In the genomic region with DNA sequence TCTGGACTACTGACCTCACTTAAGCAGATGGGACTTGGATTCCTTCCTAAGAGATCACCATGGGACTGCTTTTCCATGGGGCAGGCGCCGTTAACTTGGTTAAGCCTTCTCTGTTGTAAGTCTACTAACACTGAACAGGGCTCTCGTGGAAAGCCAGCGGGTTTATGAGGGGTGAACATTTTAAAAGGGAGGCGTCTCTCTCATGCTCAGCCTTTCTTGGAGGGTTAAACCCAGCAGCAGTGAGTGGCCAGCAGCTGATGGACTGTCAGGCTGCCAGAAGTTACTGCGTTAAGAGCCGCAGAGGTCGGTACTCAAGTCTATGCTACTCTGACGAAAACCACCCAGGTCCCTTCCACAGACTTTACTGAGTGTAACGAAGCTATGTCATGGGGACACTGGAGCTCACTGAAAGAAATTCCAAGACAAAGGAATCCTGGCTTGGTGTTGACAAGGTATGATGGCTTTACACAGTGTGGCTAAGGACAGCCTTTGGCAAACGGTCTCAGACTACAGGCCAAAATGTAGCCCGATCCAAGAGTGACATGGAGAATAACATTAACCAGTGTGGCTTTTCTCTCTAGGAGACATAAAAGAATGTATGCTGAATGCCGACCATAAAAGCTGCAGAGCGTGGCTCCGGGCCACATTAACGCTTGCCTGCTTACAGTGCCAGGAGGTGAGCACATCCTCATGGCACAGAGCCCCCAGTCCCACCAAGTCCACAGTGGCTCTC, we compare ENCODE assay signal across 8 mouse cellular contexts.
DNase-seq lines count a peak whose midpoint lies in the region; ATAC-seq and TF ChIP-seq lines count a peak whose summit lies in the region.

No protein-coding gene starts in this region.

- no peak overlapping the region for H3K4me3 ChIP-seq in lung, embryonic 14.5 days (ENCODE audit: low read depth, low read length)
- no peak overlapping the region for H3K4me3 ChIP-seq in lung, adult 2 months (replicated peaks; ENCODE audit: extremely low read depth, low read depth, low read length)
- peak overlapping the region; percentile 22 for H3K4me3 ChIP-seq in forebrain, embryonic 16.5 days (replicated peaks; ENCODE audit: low read length)
- H3K4me3 ChIP-seq in limb, embryonic 11.5 days (ENCODE audit: low read depth, low read length) = no peak overlapping the region
- H3K4me3 ChIP-seq in stomach, embryonic 16.5 days (replicated peaks; ENCODE audit: low read length) = peak overlapping the region; percentile 27; the same call in 1 of the 2 replicates

- TF ChIP-seq POLR2A in lung, adult 2 months (IDR thresholded peaks at IDR 0.05; ENCODE audit: borderline replicate concordance, extremely low read depth, low read depth, low read length) = no peak

- H3K4me2 ChIP-seq in lung, embryonic 14.5 days = peak overlapping the region; percentile 55
- H3K4me2 ChIP-seq in forebrain, embryonic 16.5 days (ENCODE audit: low read length) = peak overlapping the region; percentile 46
- peak overlapping the region; percentile 33; the same call in 1 of the 2 replicates for H3K4me2 ChIP-seq in limb, embryonic 11.5 days (ENCODE audit: low read depth, severe bottlenecking)
- H3K4me2 ChIP-seq in stomach, embryonic 16.5 days (ENCODE audit: low read depth, low read length) = peak overlapping the region; percentile 30; the same call in 1 of the 2 replicates

- intact Hi-C loops in heart, postnatal 10 days (cut with DNase I) = loop anchor here (5.0 kb wide), 1 partner anchor 60 kb away; no protein-coding TSS in a partner anchor

- H3K9ac ChIP-seq in lung, embryonic 14.5 days = peak overlapping the region; percentile 15; the same call in 1 of the 2 replicates
- peak overlapping the region; percentile 22; the same call in 1 of the 2 replicates for H3K9ac ChIP-seq in forebrain, embryonic 16.5 days (replicated peaks; ENCODE audit: low read depth, low read length)
- H3K9ac ChIP-seq in limb, embryonic 11.5 days (ENCODE audit: low read length) = 0 out of 2 replicates have a peak overlapping the region, but pooled peaks have one; percentile 30
- peak overlapping the region; percentile 40; the same call in 1 of the 2 replicates for H3K9ac ChIP-seq in stomach, embryonic 16.5 days (ENCODE audit: low read length)

- WGBS in lung, embryonic 14.5 days = 50% methylated on average over 16 of the region's 16 CpGs
- WGBS in lung, adult 2 months = 63% methylated on average over 16 of the region's 16 CpGs
- 30% methylated on average over 16 of the region's 16 CpGs for WGBS in forebrain, embryonic 16.5 days
- 36% methylated on average over 16 of the region's 16 CpGs for WGBS in limb, embryonic 11.5 days
- WGBS in stomach, embryonic 16.5 days = 48% methylated on average over 16 of the region's 16 CpGs

- H3K9me3 ChIP-seq in lung, embryonic 14.5 days (ENCODE audit: low read depth, low read length) = no peaks in the 10 kb centered on the region
- no peaks in the 10 kb centered on the region for H3K9me3 ChIP-seq in forebrain, embryonic 16.5 days (ENCODE audit: control insufficient read depth, low read length)
- no peaks in the 10 kb centered on the region for H3K9me3 ChIP-seq in limb, embryonic 11.5 days (ENCODE audit: control insufficient read depth, low read length)
- peaks cover 4% of the 10 kb centered on the region; the same call in 1 of the 2 replicates for H3K9me3 ChIP-seq in stomach, embryonic 16.5 days (replicated peaks; ENCODE audit: control insufficient read depth, low read length)

- no peak for TF ChIP-seq CTCF in lung, embryonic 14.5 days (IDR thresholded peaks at IDR 0.05; ENCODE audit: low read depth)
- no peak for TF ChIP-seq CTCF in lung, adult 2 months (IDR thresholded peaks at IDR 0.05; ENCODE audit: insufficient read depth, low read length)

- peaks cover 19% of the 10 kb centered on the region; the same call in 1 of the 2 replicates for H3K36me3 ChIP-seq in lung, embryonic 14.5 days (ENCODE audit: insufficient read depth)
- peaks cover 9% of the 10 kb centered on the region for H3K36me3 ChIP-seq in forebrain, embryonic 16.5 days (ENCODE audit: control insufficient read depth, insufficient read depth)
- no peaks in the 10 kb centered on the region for H3K36me3 ChIP-seq in limb, embryonic 11.5 days (ENCODE audit: control insufficient read depth, insufficient read depth, low read length)
- 0 out of 2 replicates have a peak, but pooled peaks cover 3% of the 10 kb centered on the region for H3K36me3 ChIP-seq in stomach, embryonic 16.5 days (ENCODE audit: control insufficient read depth, insufficient read depth, low read length)

- ATAC-seq in lung, embryonic 14.5 days (ENCODE audit: insufficient read depth) = peak; percentile 79
- peak; percentile 81 for ATAC-seq in forebrain, embryonic 16.5 days
- ATAC-seq in limb, embryonic 11.5 days (ENCODE audit: insufficient number of reproducible peaks, low FRiP score, low TSS enrichment, low read depth) = 0 out of 2 replicates have a peak, but pooled peaks have one; percentile 32
- ATAC-seq in stomach, embryonic 16.5 days (ENCODE audit: insufficient read depth, low FRiP score) = peak; percentile 86

- H3K27me3 ChIP-seq in lung, embryonic 14.5 days (ENCODE audit: insufficient read depth, low read length) = no peaks in the 10 kb centered on the region
- H3K27me3 ChIP-seq in forebrain, embryonic 16.5 days (replicated peaks; ENCODE audit: control insufficient read depth, insufficient read depth, low read length) = no peaks in the 10 kb centered on the region
- no peaks in the 10 kb centered on the region for H3K27me3 ChIP-seq in limb, embryonic 11.5 days (ENCODE audit: control insufficient read depth, insufficient read depth, low read length)
- no peaks in the 10 kb centered on the region for H3K27me3 ChIP-seq in stomach, embryonic 16.5 days (ENCODE audit: control insufficient read depth, insufficient read depth, low read length)

- peaks cover 4% of the 10 kb centered on the region; the same call in 1 of the 2 replicates for H3K4me1 ChIP-seq in lung, embryonic 14.5 days (ENCODE audit: insufficient read depth)
- H3K4me1 ChIP-seq in lung, adult 2 months (ENCODE audit: control insufficient read depth, insufficient read depth, low read length) = no peaks in the 10 kb centered on the region
- H3K4me1 ChIP-seq in forebrain, embryonic 16.5 days (replicated peaks; ENCODE audit: control insufficient read depth, insufficient read depth, low read length) = peaks cover 16% of the 10 kb centered on the region
- peaks cover 12% of the 10 kb centered on the region for H3K4me1 ChIP-seq in limb, embryonic 11.5 days (ENCODE audit: control insufficient read depth, insufficient read depth, low read length)
- peaks cover 6% of the 10 kb centered on the region; the same call in 1 of the 2 replicates for H3K4me1 ChIP-seq in stomach, embryonic 16.5 days (ENCODE audit: control insufficient read depth, insufficient read depth, low read length)

- peak; percentile 81 for DNase-seq in lung, embryonic 14.5 days
- DNase-seq in lung, adult 2 months = no peak
- peak; percentile 83 to 84 for DNase-seq in heart, postnatal 10 days
- peak; percentile 59 for DNase-seq in limb, embryonic 11.5 days (ENCODE audit: low spot score)
- no peak for DNase-seq in right cerebral cortex, postnatal 36 days (ENCODE audit: low spot score in 2 of 2)
- DNase-seq in layer of hippocampus, adult 9-11 months = no peak

- H3K27ac ChIP-seq in lung, embryonic 14.5 days (ENCODE audit: low read depth) = peak overlapping the region; percentile 90
- H3K27ac ChIP-seq in forebrain, embryonic 16.5 days (ENCODE audit: low read length) = peak overlapping the region; percentile 88
- H3K27ac ChIP-seq in limb, embryonic 11.5 days (replicated peaks; ENCODE audit: low read depth, low read length) = peak overlapping the region; percentile 72
- H3K27ac ChIP-seq in stomach, embryonic 16.5 days (ENCODE audit: low read length) = peak overlapping the region; percentile 83

Comparison
In these comparisons a context has a peak if more than half of its experiments do, and no peak if none do; other contexts are left out.
1. DNase-seq: peak in lung, embryonic 14.5 days (single experiment), heart, postnatal 10 days (2 of 2) and limb, embryonic 11.5 days (single experiment); none in lung, adult 2 months (single experiment), right cerebral cortex, postnatal 36 days (0 of 2) and layer of hippocampus, adult 9-11 months (single experiment).
2. ATAC-seq: peak in every context shown above with its lines; median percentile 86 in stomach, embryonic 16.5 days; 81 in forebrain, embryonic 16.5 days; 79 in lung, embryonic 14.5 days; 32 in limb, embryonic 11.5 days.
3. H3K4me3 ChIP-seq: peak in forebrain, embryonic 16.5 days (single experiment) and stomach, embryonic 16.5 days (single experiment); none in lung, embryonic 14.5 days (single experiment), lung, adult 2 months (single experiment) and limb, embryonic 11.5 days (single experiment).
4. Peak in every context shown above with its lines, with median percentiles within 50 percentile points of each other: H3K27ac ChIP-seq, H3K4me2 ChIP-seq and H3K9ac ChIP-seq.